Mouse (Mus musculus) B cell, adult 62 days (primary cell): ENCODE results near the gene Spon2. TPM values are rescaled to one million over a fixed set of nuclear protein-coding genes. Genes with fewer than 3 reads are reported as not detected.

Source experiments
- total RNA-seq: library from RNA; stranded (reverse); gene quantifications from 4 replicates; pipeline ENCODE4 v1.2.4, GENCODE M21; 2023

Gene Spon2
- total RNA-seq = 1.1 to 2.4 TPM (median 1.5 TPM) in 4 replicates

GRCm38 (mm10) chr5:33218081-33218480 lies at the start of gene Spon2:
TSS of gene Spon2 (minus strand) at chr5:33218455.

Other genes starting within 250 kb of the Spon2 start
- gene Ywhah, start 199.6 kb downstream of the Spon2 start, total RNA-seq = 107 to 111 TPM (median 109 TPM) in 4 replicates
- not detected in 4 replicates for gene Slc5a1, start 114.2 kb downstream of the Spon2 start, total RNA-seq
- 221 to 241 TPM (median 228 TPM) in 4 replicates for gene Ctbp1, start 56.5 kb upstream of the Spon2 start, total RNA-seq
- 88.1 to 103 TPM (median 101 TPM) in 4 replicates for gene Maea, start 117.1 kb upstream of the Spon2 start, total RNA-seq
- gene Uvssa, start 160.1 kb upstream of the Spon2 start, total RNA-seq = 22.3 to 25.4 TPM (median 24.6 TPM) in 4 replicates
- gene Nkx1-1, start 215.5 kb upstream of the Spon2 start, total RNA-seq = not detected in 4 replicates